Mouse (Mus musculus) adipocyte (in vitro differentiated cells): ENCODE data around the gene Gps1.
"Not testable (repeated sequence)": the region's sequence is repeated elsewhere in the genome, so short reads cannot be mapped to it uniquely, and the experiment has no call there.

Source experiments
- DNase-seq: peaks from one replicate; pipeline ENCODE4 v3.0.0-alpha.2; 2016; ENCODE audit warnings: low spot score

Gps1 gene

DNA sequence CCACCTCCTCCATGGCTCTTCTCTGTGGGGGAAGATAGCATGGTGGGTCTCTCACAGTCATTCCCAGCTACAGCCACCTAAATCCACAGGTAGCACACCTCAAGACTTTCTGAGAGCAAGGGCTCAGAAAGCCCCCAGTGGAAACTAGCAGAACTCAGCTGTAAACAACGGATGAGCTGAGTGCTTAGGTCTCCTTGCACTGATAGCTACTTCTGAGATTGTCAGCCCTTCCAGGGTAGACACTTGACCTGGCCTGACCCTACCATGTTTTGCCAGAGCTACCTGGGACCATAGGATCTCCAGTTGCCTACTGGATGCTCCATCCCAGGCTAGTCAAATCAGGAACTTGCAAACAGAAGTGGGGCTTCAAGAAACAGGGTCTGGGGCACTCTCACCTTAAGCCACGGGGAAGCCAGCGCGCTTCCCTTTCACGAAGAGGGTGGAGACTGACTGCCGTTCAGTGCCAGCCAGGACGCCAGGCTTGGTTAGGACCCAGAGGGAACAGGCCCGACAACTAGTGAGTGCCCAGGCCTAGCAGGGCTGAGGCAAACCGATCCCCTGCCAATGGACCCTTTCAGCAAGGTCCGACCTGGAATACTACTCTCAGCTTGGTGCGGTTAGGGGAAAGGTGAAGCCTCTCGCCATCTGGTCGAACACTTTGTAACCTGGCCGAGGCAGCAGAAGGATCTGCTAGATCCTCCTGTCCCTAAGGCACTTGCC, 38.9 kb downstream of the Gps1 start:
- peak; percentile 65 for DNase-seq

DNA sequence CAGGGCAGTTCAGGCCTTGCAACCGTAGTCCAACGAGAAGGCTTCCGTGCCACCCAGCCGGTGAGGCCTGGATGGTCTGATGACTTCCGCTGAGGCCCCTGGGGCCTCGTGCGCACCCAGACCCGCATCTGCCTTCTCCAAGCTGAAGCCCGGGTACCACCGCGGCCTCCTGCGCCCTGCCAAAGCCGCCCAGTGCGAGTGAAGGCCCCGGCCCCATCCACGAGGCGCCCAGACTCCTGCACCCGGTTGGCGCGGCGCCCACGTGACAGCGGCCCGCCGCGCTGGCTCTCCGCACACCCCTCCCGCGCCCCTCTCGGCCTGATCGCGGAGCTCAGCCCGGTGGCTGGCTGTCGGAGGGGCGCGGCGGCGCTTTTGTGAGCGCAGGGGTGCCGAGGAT, 39.5 kb downstream of the Gps1 start:
- peak; percentile 58 for DNase-seq

DNA sequence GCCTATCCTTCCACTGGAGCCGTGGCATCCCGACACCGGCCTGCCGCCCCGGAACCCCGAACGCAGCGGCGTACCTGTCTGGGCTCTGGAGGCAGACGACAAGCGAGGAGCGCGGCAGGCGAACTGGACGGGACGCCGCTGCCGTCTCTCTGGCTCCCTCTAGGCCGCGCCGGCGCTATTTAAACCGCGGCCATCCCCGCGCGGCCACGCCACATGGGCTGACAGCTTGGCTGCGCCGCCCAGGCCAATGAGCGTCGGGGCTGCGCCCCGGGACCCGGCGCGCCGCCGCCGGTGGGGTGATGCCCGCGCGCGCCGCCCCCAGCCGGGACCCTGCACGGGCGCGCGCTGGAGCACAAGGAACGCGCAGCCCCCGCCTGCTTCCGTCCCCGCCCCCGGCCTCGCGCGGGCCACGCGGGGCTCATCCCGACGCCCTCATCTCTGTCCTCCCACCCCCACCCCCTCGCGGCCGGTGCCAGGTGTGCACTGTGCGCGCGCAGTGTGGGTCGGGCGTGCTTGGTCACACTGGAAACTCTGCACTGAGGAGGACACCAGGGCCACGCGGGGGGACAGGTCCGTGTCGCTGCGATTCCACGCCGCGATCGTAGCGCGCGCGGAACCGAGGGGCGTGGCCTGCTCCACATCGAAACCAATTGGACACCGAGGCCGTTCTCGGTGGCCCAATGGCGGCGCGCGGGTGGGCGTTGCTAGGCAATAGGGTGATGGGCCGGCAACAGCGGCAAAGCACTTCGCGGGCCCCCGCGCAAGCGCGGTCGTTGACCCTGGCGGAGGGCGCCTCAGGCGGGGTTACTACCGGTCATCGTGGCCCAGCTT, 40.1 kb downstream of the Gps1 start, which contains the start of gene Fasn:
Fasn (minus strand) TSS at position 592 of the 831 bp plus-strand sequence.
- DNase-seq: peak; percentile 94

DNA sequence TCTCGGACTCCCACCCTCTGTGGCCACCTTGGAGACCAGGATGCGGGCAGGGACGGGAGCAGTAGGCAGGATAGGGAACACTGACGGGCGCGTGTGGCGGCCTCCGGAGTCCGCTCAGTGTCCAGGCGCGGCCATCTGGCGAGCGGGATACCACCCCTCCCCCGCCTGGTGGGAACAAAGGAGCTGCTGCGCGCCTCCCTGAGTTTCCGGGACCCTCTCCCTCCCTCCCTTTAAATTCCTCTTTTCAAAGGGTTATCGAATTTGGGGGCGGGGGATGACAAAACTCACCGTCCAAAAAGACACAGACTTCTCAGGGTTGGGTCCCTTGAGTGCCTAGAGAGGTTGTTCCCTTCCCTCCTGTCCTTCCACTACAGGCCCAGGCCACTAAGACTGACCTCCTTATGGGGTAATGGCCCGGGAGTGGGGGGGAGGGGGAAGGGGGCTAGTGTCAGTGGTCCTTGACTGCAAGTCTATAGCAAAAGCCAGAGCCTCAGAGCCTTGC, 40.8 kb downstream of the Gps1 start:
- DNase-seq: no peak

DNA sequence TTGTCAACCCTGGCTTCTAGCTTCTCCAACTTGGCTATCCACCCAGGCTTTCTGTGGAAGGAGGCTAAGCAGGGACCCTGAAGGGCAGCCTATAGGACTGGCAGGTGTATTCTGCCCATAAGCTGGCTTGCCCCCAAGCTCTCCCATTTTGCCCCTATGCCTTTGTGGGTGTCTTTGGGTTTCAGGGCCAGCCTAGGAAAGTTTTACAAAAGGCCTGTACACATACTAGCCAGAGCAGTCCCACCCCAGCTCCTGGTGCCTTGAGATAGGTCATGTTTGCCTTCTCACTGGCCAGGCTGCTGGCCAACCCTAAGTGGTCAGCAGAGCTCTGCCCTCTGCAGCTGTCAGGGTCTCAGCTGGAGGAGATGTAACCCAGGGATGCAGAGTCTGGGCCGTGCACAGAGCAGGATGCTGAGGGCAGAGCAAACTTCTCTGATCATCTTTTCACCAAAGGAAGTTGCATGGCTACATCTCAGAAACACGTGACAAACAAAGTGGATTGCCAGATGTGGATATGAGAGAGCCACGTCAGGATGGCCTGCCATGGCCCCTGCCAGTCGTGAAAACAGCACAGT, 41.3 kb downstream of the Gps1 start:
- DNase-seq: no peak

DNA sequence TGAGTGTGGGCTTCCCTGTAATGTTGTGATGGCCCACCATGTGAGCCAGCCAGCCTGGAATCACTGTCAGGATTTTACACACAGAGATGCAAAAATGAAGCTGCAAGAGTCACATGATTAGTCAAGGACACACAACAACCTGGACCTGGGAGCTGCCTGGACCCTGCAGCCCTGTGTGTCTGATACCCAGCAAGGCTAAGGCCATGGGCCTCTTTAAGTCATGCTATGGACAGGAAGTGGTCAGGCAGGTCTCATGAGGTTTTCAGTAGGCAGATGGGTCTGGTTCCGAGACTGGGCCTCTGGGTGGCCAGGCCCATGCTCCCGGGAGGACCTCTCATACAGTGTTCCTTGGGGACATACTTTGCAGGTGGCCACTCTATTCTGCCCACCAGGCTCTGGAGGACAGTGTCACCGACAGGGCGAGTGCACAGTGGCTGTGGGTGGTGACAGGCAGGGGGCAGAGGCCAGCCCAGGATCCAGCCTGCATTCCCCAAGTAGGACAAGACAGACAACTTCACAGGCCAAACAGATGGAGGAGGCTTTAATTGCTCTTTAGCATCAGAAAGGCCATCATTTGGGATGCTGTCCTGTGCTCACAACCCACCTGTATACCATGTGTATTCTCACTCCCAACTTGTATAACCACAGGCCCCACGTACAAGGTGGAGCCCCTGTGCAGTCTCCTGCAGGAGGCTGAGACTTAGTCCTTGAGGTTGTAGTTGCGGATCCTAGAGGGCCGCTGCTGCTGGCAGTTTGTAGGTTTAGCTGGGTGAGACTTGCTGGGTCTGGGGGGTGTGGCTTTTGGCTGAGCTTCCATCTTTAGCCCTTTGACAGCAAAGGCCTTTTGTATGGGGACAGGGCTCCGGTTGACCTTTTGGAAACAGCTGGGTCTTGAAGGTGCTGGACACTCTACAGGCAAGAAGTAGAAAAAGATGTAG, 42.2 kb downstream of the Gps1 start:
- no peak for DNase-seq

DNA sequence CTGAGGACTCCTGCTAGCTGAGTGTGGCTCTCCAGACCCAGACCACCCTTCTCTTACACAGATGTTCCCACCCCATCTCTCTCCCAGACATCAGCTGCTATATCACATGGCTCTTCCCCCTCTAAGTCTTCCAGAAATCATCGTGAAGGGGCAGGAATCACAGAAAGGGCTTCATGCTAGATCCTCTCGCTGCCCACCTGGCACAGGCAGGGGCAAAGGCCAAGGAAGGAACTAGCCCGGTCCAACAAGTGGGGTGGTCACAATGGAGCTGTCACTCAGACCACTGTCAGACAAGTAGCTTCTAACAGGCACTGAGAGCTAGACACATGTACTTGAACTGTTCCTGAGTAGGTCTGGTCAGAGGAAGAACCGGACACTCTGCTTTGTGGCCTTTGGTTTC, 44.3 kb downstream of the Gps1 start:
- no peak for DNase-seq

DNA sequence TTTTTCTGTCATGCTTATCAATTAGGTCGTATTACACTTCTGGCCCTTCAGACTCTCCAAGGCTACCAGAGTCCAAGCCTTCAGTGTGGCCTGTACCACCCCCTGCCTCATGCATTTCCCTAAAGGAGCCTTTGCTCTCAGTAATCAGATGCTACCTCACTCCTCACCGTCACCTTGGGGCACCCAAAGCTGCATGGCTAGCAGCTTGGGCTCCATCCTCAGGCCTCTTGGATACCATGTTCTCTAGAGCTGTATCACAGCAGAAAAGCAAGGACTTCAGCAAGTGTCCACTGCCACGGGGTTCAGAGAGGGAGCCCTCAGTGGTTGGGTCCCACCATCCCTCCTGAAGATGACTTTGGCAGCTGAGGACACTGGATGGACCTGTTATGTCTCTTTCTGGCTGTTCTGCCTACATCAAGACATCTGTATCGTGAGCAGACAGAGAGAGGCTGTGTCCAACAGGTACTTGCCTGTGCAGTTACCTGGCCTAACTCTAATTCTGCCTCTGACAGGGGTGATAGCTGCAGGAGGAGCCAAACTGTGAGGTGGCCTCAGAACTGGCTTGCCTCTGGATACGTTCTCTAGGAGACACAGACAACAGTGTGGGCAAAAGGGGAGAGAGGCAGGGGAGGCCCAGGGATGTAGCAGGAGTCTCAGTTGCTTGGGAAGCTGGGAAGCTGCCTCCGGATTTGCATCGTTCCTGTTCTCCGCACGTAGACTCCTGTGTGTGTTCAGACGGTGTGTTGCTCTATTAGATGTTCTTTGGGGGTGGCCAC, 45.9 kb downstream of the Gps1 start:
- DNase-seq: no peak

DNA sequence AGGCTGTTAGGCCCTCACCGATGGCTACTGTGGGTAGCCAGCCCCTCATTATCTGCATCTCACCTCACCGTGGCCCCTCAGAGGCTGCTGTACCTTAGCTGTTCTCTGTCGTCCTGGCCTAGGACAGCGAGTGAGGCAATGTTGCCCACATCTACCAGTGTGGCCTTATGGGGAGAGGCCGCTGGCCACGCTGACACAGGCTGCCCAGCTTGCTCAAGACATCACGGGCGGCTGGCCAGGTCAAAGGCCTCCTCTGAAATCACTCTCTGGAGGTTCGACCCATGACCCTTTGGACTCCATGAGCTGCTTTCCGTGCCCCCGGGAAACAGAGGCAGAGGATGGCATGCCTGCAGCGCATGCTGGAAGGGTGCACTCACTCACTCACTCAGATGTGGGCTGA, 46.6 kb downstream of the Gps1 start:
- peak; percentile 91 for DNase-seq

DNA sequence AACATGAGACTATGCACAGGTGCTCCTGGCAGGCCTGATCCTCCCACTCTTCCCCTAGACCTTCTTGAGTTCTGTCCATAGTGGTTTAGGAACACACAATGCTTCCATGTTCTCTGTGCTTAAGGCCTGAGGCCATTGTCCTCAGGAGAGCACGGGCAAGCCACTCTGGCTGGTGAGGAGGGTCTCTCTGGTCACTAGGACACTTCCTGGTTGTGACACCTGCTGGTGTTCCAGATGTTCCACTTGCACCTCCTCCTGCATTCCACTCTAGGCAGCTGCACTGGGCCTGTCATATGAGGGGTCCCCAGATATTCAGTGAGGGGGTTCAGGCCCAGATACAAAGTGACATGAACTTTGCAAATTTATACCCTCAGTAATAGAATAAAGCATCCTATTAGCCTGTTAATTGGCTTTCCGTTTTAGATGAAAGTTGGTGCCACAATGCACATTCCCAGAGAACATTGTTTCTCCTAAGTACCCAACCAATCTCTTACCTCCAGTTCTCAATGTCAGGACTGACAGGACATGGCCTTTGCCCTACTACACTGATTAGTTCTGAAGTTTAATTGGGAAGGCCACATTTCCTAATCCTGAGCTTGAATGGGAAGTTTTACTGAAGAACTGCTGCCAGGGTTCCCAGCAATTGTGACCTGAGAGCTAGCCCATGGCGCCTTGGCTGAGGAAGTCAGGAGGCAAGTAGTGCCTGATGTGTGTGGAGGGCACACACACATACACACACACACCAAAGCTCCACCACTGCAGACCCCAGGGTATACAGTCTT, 47.8 kb downstream of the Gps1 start:
- DNase-seq: no peak

DNA sequence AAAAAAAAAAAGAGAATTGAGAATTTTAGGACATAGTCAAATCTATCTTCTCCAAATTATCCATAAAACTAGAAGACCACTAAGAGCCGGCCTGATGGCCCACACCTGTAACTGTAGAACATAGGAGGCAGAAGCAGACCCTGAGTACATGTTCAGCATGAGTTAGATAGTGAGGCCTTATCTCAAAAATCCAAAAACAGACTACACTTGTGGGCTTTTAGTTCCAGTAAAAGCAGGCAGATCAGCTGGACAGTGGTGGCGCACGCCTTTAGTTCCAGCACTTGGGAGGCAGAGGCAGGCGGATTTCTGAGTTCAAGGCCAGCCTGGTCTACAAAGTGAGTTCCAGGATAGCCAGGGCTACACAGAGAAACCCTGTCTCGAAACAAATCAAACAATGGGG, 48.9 kb downstream of the Gps1 start:
- not testable (repeated sequence) for DNase-seq

DNA sequence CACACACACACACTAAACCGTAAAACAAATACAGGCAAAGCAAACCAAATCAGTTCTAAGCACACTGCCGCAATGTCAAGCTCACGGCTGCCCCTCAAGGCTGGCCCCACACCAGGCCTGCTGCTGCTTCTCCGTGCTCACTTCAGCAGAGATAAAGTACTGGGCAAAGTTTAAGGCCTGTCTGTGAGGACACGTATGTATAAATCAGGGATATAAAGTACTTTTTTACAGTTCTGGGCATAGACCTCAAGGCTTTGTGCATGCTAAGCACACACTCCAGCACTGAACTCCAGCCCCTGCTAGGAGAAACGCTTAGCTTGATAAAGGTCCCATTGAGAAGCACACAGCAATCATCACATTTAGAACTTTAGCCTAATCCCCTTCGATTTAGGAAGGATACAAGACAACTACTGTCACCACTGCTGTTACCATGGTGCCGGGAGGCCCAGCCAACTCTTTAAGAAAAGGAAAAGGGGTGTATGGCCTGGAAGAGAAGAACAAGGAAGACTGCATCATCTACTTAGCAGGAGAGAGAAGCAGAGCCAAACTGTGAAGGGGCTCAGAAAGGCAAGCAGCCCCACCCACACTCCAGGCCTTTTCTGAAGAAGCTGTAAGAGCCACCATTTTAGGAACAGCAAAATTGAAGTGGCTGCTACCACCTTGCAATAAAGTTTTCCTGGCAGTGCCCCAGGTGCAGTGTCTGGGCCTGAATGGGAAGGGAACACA, 49.6 kb downstream of the Gps1 start:
- no peak for DNase-seq
